Mouse (Mus musculus): ENCODE data around the gene Stim2. TPM values are rescaled to one million over a fixed set of nuclear protein-coding genes. Genes with fewer than 3 reads are reported as not detected.

The Stim2 gene
- polyA plus RNA-seq, 1 experiment from 2014 or later = 11.5 TPM

GRCm38 (mm10) chr5:54056266-54056665 lies 58.0 kb downstream of the Stim2 start:
- Histone ChIP-seq H3K9me3 (replicated peaks) (no peaks in the 10 kb centered on the region), H3K27me3 (ENCODE audit: low read depth, poor library complexity, severe bottlenecking) (no peaks in the 10 kb centered on the region), H3K4me3 (no peak overlapping the region), H3K27ac (no peak overlapping the region), H3K36me3 (peaks cover 20% of the 10 kb centered on the region), H3K4me1 (no peaks in the 10 kb centered on the region)
- DNase-seq (ENCODE audit: low spot score) = no peak
- WGBS = 94% methylated on average over 6 of the region's 6 CpGs

- peaks cover 14% of the 10 kb centered on the region for H3K36me3 ChIP-seq
- DNase-seq (ENCODE audit: low spot score) = no peak
- H3K27ac ChIP-seq = no peak overlapping the region
- no peak overlapping the region for H3K4me3 ChIP-seq
- WGBS = 89% methylated on average over 6 of the region's 6 CpGs
- no peaks in the 10 kb centered on the region for H3K27me3 ChIP-seq (ENCODE audit: low read depth, poor library complexity, severe bottlenecking)
- H3K4me1 ChIP-seq = no peaks in the 10 kb centered on the region
- no peaks in the 10 kb centered on the region for H3K9me3 ChIP-seq (replicated peaks)
Measured at GRCm38 (mm10) chr5:54059998-54060397, 61.7 kb downstream of the Stim2 start.

DNA sequence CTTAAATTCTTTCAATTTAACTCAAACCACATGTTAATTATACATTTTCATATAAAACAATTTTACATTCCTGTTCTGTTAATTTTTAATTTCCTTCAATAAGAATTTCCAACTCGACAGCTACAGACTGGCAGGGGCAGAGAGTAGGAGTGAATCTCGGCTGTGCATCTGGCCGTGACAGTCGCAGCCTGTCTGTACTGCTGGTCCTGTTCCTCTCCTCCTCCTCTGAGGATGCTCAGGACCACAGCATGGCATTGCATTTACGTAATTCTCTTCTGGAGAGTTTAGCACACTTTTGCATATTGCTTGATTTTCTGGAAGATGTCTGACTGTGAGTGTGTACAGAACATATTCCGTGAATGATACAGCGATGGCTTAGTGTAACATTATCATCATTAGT lies 63.8 kb downstream of the Stim2 start:
- peaks cover 10% of the 10 kb centered on the region for H3K36me3 ChIP-seq
- H3K27ac ChIP-seq = no peak overlapping the region
- H3K4me3 ChIP-seq = no peak overlapping the region
- H3K27me3 ChIP-seq (ENCODE audit: low read depth, poor library complexity, severe bottlenecking) = no peaks in the 10 kb centered on the region
- no peaks in the 10 kb centered on the region for H3K4me1 ChIP-seq
- H3K9me3 ChIP-seq (replicated peaks) = no peaks in the 10 kb centered on the region
- no peak for DNase-seq (ENCODE audit: low spot score)
- 89% methylated on average over 7 of the region's 7 CpGs for WGBS

DNA sequence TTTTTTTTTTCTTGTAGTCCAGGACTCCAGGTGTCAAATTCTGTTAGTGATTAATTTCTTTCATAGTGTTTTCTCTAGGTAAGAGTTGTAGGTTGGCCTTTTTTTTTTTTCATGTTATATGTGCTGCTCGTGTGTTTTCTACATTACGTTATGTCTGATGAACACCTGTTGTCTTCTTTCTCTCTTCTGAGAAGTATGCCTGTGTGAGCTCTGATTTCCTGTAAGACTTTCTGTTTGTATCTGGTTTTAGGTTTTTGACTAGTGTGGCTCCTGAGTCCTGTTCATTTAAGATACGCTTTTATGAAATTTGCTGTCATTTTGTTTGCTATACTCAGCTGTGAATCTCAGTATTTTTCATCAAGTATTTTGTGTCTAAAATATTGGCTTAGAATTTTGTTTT lies 69.3 kb downstream of the Stim2 start:
- Histone ChIP-seq H3K27ac (no peak overlapping the region), H3K9me3 (replicated peaks) (no peaks in the 10 kb centered on the region), H3K4me3 (no peak overlapping the region), H3K27me3 (ENCODE audit: low read depth, poor library complexity, severe bottlenecking) (no peaks in the 10 kb centered on the region), H3K4me1 (no peaks in the 10 kb centered on the region), H3K36me3 (no peaks in the 10 kb centered on the region)
- no peak for DNase-seq (ENCODE audit: low spot score)
- WGBS = 96% methylated on average over 3 of the region's 3 CpGs

GRCm38 (mm10) chr5:54070549-54070948 lies 72.2 kb downstream of the Stim2 start:
- H3K27me3 ChIP-seq (ENCODE audit: low read depth, poor library complexity, severe bottlenecking) = no peaks in the 10 kb centered on the region
- H3K4me3 ChIP-seq = no peak overlapping the region
- 92% methylated on average over 2 of the region's 2 CpGs for WGBS
- no peak overlapping the region for H3K27ac ChIP-seq
- H3K9me3 ChIP-seq (replicated peaks) = no peaks in the 10 kb centered on the region
- H3K36me3 ChIP-seq = no peaks in the 10 kb centered on the region
- no peaks in the 10 kb centered on the region for H3K4me1 ChIP-seq
- DNase-seq (ENCODE audit: low spot score) = no peak

DNA sequence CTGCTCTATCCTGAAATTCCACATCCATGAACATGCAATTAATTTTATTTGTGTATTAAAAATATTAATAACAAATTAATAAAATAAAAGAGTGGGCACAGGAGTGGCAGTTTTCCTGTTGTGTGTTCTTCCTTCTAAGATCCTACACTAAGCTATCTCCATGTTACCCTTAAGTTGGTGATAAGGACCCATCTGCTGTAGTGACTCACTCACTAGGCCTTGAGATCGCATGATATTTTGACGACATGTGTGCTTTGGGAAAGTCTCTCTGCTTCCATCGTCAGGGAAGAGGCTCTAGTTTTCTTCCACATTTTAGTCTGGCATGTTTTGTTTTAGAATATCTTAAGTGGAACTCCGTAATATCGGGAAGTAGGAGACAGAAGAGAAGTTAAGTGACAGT lies 73.0 kb downstream of the Stim2 start:
- WGBS = 91% methylated on average over 5 of the region's 5 CpGs
- no peak for DNase-seq (ENCODE audit: low spot score)
- no peaks in the 10 kb centered on the region for H3K9me3 ChIP-seq (replicated peaks)

DNA sequence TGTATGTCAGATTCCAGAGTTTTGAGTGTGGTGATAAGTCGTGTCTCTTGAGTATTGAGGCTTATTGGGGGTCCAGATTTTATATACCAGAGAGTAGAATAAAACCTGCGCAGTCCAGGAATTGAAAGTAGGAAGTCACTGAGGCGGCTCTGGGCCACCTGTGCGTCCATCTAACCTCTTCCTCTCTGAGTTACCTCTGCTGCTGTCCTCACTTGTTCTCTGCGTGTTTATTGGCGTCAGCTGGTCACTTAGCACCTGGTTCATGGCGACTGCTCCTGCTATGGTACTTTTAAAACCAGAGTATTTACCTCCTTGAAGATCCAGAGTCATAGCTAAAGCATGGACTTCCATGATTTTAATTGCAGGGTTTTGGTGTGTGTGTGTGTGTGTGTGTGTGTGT lies 73.4 kb downstream of the Stim2 start:
- 84% methylated on average over 7 of the region's 7 CpGs for WGBS
- H3K36me3 ChIP-seq = no peaks in the 10 kb centered on the region
- H3K4me1 ChIP-seq = no peaks in the 10 kb centered on the region
- H3K4me3 ChIP-seq = no peak overlapping the region
- H3K9me3 ChIP-seq (replicated peaks) = no peaks in the 10 kb centered on the region
- no peak for DNase-seq (ENCODE audit: low spot score)
- no peaks in the 10 kb centered on the region for H3K27me3 ChIP-seq (ENCODE audit: low read depth, poor library complexity, severe bottlenecking)
- no peak overlapping the region for H3K27ac ChIP-seq

More for the DNA sequence above, 73.0 kb downstream of the Stim2 start:
- Histone ChIP-seq H3K27ac (no peak overlapping the region), H3K4me3 (no peak overlapping the region), H3K4me1 (no peaks in the 10 kb centered on the region), H3K27me3 (ENCODE audit: low read depth, poor library complexity, severe bottlenecking) (no peaks in the 10 kb centered on the region), H3K36me3 (no peaks in the 10 kb centered on the region)

GRCm38 (mm10) chr5:54073291-54073690 lies 75.0 kb downstream of the Stim2 start:
- H3K4me3 ChIP-seq = no peak overlapping the region
- H3K9me3 ChIP-seq (replicated peaks) = no peaks in the 10 kb centered on the region
- 76% methylated on average over 1 of the region's 1 CpGs for WGBS
- H3K27ac ChIP-seq = no peak overlapping the region
- no peak for DNase-seq (ENCODE audit: low spot score)
- H3K27me3 ChIP-seq (ENCODE audit: low read depth, poor library complexity, severe bottlenecking) = no peaks in the 10 kb centered on the region
- H3K4me1 ChIP-seq = no peaks in the 10 kb centered on the region
- no peaks in the 10 kb centered on the region for H3K36me3 ChIP-seq

DNA sequence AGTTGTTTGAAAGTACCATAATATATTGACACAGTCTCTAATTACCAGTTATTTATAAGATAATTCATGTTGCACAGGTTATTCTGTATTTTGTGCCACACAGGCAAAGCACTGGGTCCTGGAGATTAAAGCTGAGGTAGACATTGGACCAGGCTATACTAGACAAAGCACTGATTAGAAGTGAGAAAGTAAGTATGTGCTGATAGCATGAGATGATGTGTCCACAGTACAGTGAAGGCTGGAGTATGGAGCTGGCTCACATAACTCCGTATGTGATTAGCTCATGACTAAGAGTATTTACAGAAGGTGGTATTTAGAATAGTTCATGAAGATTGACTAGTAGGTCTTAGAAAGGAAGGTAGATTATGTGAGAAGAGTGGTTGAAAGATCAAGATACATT lies 81.7 kb downstream of the Stim2 start:
- no peaks in the 10 kb centered on the region for H3K27me3 ChIP-seq (ENCODE audit: low read depth, poor library complexity, severe bottlenecking)
- H3K36me3 ChIP-seq = no peaks in the 10 kb centered on the region
- no peak overlapping the region for H3K4me3 ChIP-seq
- DNase-seq (ENCODE audit: low spot score) = no peak
- 98% methylated on average over 1 of the region's 1 CpGs for WGBS
- 0 out of 2 replicates have a peak, but pooled peaks cover 3% of the 10 kb centered on the region for H3K4me1 ChIP-seq
- H3K9me3 ChIP-seq (replicated peaks) = no peaks in the 10 kb centered on the region
- H3K27ac ChIP-seq = no peak overlapping the region

DNA sequence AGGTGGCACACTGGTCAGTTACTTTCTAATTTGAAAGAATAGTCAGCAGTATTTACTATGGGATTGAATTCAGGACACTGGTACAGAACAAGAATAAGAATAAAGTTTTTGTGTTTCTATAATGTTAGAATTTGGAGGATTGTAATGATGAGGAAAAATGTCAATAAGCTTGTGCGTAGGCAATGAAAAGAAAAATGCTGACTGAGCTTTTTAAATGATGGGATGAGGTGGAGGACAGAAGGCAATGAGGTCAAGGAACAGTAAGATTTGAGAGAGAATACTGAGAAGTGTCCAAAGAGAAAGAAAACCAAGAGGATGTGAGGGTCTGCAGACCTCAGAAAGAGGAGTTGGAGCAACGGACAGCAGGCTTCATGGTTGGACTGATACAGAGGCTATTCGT lies 89.6 kb downstream of the Stim2 start:
- DNase-seq (ENCODE audit: low spot score) = no peak
- Histone ChIP-seq H3K9me3 (replicated peaks) (no peaks in the 10 kb centered on the region), H3K4me1 (no peaks in the 10 kb centered on the region), H3K27me3 (ENCODE audit: low read depth, poor library complexity, severe bottlenecking) (no peaks in the 10 kb centered on the region), H3K36me3 (no peaks in the 10 kb centered on the region), H3K4me3 (no peak overlapping the region), H3K27ac (no peak overlapping the region)
- WGBS = 92% methylated on average over 3 of the region's 3 CpGs

- DNase-seq (ENCODE audit: low spot score) = no peak
- no peak overlapping the region for H3K4me3 ChIP-seq
Measured at GRCm38 (mm10) chr5:54098219-54098618, 99.9 kb downstream of the Stim2 start.

GRCm38 (mm10) chr5:54100916-54101315 lies 102.6 kb downstream of the Stim2 start:
- no peaks in the 10 kb centered on the region for H3K27me3 ChIP-seq (ENCODE audit: low read depth, poor library complexity, severe bottlenecking)
- H3K36me3 ChIP-seq = peaks cover 3% of the 10 kb centered on the region; the same call in 1 of the 2 replicates
- 92% methylated on average over 3 of the region's 3 CpGs for WGBS
- H3K27ac ChIP-seq = no peak overlapping the region
- no peaks in the 10 kb centered on the region for H3K9me3 ChIP-seq (replicated peaks)
- 0 out of 2 replicates have a peak, but pooled peaks cover 2% of the 10 kb centered on the region for H3K4me1 ChIP-seq
- H3K4me3 ChIP-seq = no peak overlapping the region
- no peak for DNase-seq (ENCODE audit: low spot score)

More at GRCm38 (mm10) chr5:54098219-54098618, 99.9 kb downstream of the Stim2 start:
- Histone ChIP-seq H3K27ac (no peak overlapping the region), H3K4me1 (0 out of 2 replicates have a peak, but pooled peaks cover 2% of the 10 kb centered on the region), H3K36me3 (0 out of 2 replicates have a peak, but pooled peaks cover 3% of the 10 kb centered on the region), H3K9me3 (replicated peaks) (no peaks in the 10 kb centered on the region), H3K27me3 (ENCODE audit: low read depth, poor library complexity, severe bottlenecking) (no peaks in the 10 kb centered on the region)
- WGBS = 89% methylated on average over 6 of the region's 6 CpGs

DNA sequence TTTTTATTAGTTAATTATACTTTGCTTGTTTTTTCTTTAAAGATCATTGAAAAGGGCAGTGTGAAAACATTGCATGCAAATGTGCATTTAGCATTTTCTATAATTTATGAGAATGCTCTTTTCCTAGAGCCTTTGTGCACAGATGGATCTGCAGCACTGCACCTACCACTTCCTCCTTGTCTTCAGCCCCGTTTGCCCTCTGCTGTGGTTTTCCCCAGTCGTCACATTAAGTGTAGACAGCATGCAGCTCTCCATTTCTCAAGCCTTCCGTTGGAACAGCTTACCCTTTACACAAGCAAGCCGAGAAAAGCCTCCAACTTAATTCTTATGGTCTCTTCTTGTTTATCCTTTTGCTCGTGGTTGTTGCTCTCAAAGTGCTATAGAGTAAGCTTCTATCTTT lies 103.0 kb downstream of the Stim2 start:
- WGBS = 65% methylated on average over 5 of the region's 5 CpGs
- no peak for DNase-seq (ENCODE audit: low spot score)
- Histone ChIP-seq H3K4me1 (0 out of 2 replicates have a peak, but pooled peaks cover 2% of the 10 kb centered on the region), H3K9me3 (replicated peaks) (no peaks in the 10 kb centered on the region), H3K4me3 (no peak overlapping the region), H3K27me3 (ENCODE audit: low read depth, poor library complexity, severe bottlenecking) (no peaks in the 10 kb centered on the region), H3K36me3 (peaks cover 3% of the 10 kb centered on the region; the same call in 1 of the 2 replicates), H3K27ac (no peak overlapping the region)

GRCm38 (mm10) chr5:54101960-54102359 lies 103.7 kb downstream of the Stim2 start:
- Histone ChIP-seq H3K4me1 (0 out of 2 replicates have a peak, but pooled peaks cover 2% of the 10 kb centered on the region), H3K27ac (no peak overlapping the region), H3K36me3 (peaks cover 3% of the 10 kb centered on the region; the same call in 1 of the 2 replicates), H3K4me3 (no peak overlapping the region), H3K9me3 (replicated peaks) (no peaks in the 10 kb centered on the region), H3K27me3 (ENCODE audit: low read depth, poor library complexity, severe bottlenecking) (no peaks in the 10 kb centered on the region)
- no peak for DNase-seq (ENCODE audit: low spot score)
- 90% methylated on average over 1 of the region's 1 CpGs for WGBS

Measured in limb, embryonic 10.5 days (tissue).